Mouse (Mus musculus) liver (tissue): ENCODE results near the gene Itsn1.

ENCODE experiments used
- DNase-seq: peaks from one replicate; pipeline ENCODE4 v3.0.0-alpha.2; 2020; ENCODE audit warnings: mixed read lengths

Itsn1 gene

DNA sequence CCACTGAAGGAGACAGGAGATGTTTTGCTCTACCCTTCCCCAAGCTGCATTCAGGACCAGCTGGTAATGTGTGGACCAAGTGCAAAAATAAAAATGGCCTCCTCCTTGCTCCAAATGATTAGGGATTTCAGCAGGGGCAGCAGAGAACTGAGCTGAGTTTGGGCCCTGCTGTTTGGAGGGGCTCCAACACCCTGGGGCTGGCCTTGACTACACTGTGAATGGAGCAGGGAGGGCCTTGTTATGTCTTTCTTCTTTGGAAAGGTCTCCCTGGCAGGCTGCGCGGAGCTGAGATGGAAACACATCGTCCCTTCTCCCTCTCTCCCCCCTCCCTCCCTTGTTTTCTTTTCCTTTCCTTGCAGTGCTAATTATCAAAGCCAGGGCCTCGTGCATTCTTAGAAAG lies 189.4 kb downstream of the Itsn1 start:
- no peak for DNase-seq

GRCm38 (mm10) chr16:91919056-91919455 lies 190.0 kb downstream of the Itsn1 start:
- DNase-seq: no peak

- no peak for DNase-seq
Observed at GRCm38 (mm10) chr16:91921340-91921739, 192.3 kb downstream of the Itsn1 start.

GRCm38 (mm10) chr16:91922939-91923338 lies 193.9 kb downstream of the Itsn1 start:
- DNase-seq: no peak

DNA sequence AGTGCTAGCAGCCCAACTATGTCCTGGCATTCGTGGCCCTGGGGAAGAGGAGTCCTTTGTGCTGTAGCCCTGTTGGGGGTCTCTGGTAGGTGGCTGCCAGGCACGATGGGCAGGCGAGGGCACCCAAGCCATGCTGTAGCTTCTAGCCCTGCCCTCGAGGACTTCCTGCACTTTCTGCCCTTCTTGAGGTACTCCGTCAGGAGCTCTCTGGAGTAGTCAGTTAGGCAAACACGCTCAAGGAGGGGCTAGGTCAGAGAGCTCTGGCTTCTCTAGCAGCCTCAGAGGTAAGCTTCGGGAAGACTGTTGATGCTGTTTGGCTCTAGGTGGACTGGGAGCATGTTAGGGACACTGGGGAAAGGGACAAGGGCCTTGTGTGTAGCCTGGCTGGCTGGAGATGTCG lies 195.3 kb downstream of the Itsn1 start:
- DNase-seq: no peak

GRCm38 (mm10) chr16:91927911-91928630 lies 199.0 kb downstream of the Itsn1 start:
- no peak for DNase-seq

DNA sequence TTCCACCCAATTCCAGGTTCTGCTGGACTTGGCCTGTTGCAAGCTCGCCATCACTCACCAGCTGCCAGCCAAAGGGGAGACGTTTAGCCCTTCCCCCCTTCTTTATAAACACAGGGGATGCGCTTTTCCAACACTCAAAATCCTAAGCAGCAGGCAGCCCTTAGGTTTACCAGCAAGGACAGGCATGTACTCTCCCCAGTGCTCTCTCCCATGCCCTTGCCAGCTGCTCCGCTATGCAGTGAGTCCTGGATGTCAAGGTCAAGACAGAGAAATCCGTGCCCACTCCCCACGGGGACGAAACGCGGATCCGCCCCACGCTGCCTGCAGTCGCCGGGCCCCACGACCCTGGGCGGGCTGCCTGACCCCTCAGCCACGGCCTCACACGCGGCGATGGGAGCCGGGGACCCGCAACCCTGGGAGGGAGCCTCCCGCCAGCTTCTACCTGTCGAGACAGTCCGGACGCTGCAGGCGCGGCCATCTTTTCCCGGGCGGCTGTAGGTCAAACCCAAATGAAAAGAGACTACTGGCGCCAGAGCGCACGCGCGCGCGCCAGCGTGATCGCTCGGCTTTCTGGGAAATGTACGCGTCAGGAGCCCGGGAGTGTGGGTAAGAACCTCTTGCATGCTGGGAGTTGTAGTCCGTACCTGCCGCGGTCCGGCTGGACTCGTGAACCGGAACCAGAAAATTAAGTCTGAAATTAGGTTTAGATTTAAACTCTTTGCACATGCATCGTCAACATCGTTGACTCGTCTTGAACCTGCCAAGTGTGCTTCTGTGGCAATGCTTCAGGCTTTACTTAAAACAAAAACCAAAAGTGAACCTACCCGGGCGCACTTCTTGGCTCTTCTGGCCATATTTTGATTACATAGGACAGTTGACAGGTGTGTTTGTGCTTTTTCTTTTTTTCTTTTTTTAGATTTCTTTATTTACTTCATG lies 202.3 kb downstream of the Itsn1 start:
- DNase-seq: peak; percentile 94

DNA sequence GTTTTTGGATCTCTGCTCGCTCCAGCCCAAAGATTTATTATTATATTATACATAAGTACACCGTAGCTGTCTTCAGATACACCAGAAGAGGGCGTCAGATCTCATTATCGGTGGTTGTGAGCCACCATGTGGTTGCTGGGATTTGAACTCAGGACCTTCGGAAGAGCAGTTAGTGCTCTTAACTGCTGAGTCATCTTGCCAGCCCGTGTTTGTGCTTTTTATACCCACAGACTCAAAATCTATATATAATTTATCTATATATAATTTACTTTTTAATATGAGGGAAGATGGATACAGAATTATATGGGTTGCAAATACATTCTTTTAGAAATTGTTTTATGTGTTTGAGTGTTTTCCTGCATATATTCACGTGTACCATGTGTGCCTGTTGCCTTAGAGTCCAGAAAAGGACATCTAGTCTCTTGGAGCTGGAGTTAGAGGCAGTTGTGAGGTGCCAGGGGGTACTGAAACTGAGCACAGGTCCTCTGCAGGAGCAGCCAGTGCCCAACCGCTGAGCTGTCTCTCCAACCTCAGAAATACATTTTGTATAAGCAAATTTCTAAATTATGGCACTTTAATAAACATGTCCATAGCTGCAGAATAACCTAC lies 203.1 kb downstream of the Itsn1 start:
- DNase-seq: no peak

GRCm38 (mm10) chr16:91932843-91933518 lies 203.9 kb downstream of the Itsn1 start:
- DNase-seq: peak; percentile 40

- DNase-seq: peak; percentile 62
Observed at GRCm38 (mm10) chr16:91935108-91935507, 206.0 kb downstream of the Itsn1 start.

DNA sequence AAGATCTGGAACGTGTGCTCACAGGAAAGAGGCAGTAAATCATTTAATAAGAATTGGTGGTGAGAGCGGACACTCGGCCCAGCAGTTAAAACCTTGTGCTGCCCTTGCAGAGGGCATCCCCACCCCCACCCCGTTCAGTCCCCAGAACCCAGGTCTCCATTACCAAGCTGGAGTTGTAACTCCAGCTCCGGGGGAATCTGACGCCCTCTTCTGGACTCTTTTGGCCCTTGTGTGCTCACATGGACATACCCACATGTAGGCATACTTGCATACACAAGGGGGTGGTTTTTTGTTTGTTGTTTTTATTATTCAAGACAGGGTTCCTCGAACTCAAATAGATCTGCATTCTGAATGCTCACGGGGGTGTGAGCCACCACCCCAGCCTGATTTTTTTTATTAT lies 206.6 kb downstream of the Itsn1 start:
- no peak for DNase-seq

DNA sequence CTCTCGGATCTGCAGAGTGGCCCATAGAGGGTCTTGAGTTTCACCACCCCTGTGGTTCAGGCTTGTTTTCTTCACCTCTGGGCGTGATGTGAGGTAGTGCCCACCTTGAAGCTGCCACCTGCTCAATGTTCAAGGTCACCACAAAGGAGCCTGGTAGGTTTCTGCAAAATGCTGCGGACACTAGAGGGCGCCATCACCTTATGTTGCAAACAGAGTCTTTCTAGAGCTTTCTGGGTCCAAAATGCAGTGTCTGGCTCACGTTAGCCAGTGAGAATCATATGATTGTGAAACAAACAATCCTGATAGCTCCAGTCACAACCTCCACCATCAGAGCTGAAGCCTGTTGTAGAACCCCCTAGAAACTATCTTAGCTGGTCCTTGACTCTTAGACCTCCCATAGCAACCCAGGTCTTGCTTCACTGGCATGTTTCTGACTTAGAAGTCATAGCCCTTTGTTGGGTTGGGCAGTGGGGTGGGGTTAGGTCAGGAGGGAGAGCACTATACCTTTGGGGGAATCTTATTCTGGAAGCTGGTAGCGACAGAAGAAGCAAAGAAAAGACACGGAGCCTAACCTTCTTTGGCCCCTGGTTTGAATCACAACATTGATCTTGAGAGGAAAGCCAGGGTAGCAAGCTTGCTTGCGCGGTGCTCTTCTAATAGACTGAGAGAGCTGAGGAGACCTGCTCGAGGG lies 207.4 kb downstream of the Itsn1 start:
- peak; percentile 86 for DNase-seq

DNA sequence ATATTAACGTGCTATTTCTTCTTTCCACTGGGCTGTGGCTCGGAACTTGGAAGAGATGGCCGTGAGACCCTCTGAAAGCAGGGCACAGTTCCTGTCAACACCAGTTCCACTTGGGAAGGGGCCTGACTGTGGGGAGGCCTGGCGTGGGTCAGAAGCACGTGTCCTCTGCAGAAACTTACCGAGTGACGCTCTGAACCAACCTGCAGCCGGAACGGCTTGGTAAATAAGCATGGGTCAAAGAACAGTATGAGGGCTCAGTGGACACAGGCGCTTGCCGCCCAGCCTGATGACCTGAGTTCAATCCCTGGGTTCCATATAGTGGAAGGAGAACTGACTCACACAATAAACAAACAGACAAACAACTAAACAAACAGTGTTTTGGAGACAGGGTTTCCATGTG lies 208.2 kb downstream of the Itsn1 start:
- no peak for DNase-seq

DNA sequence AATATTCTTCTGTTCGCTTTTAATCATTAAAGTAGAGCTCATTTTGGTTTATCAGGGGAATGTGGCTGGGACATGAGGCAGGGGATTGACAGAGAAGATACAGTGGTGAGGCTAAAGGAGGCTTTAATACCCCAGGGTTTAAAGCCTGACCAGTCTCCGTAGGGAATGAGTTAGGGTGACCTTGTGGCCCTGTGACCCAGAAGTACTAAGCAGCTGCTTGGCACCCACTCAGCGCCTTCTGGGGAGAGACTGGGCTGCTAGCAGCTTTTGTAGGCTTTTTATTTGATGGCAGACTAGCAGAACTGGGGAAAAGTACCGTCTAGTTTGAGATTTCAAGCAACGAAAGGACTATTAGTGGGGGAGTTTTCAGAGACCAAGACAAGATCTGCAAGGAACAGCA lies 209.1 kb downstream of the Itsn1 start:
- DNase-seq: no peak

GRCm38 (mm10) chr16:91940726-91941125 lies 211.6 kb downstream of the Itsn1 start:
- DNase-seq: no peak

DNA sequence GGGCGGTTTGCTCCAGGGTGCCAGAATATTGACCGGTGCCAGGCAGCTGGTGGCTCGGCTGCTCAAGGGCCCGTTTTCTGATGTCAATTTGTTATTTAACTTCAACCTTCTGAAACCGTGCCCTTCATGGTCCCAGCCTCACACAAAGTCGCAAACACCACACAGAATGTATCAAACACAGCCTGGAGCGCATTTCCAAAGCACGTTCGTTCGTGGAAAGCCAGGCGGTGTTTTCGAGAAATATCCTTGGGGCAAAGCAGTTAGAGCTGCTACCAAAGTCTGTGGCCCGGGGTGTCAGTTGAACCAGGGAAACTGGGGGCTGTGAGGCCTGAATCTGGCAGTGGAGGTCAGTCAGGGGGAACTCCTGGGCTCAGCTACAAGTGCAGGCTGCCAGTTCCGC lies 213.1 kb downstream of the Itsn1 start:
- DNase-seq: no peak

DNA sequence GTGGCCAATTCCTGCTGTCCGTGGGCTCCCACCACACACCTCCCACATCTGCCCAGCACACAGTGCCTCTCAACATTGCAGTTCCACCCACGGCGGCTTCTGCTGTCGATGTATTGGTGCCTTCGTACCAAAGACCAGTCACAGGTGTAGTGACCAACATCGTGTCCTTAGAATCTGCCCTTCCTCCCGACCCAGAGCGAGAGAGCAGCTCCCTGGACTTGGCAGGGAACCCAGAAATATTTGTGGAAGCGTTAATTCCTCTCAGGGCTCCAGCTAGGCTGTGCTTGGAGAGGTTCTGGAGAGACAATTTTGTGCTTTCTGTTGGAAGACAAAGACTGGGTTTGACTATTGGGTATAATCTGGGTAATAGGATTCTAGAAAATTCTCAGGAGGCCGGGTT lies 217.2 kb downstream of the Itsn1 start:
- no peak for DNase-seq

DNA sequence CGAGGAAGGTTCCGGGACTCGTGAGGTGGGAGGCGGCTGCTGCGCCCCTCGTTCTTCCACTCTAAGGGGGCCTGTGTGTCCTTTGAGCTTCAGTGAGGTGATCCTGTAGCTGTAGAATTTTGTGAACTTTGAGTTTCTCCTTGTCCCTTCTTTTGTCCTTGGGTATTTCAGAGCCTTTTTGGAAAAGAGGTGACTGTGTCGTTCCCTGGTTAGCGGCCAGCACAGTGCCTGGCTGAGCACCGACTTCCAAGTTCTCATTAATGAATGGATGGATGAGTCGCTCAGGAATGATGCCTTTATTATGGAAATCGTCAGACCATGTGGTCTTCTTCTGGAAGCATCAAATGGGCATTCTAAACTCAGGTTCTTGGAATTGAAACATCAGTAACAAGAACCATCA lies 218.0 kb downstream of the Itsn1 start:
- no peak for DNase-seq

DNA sequence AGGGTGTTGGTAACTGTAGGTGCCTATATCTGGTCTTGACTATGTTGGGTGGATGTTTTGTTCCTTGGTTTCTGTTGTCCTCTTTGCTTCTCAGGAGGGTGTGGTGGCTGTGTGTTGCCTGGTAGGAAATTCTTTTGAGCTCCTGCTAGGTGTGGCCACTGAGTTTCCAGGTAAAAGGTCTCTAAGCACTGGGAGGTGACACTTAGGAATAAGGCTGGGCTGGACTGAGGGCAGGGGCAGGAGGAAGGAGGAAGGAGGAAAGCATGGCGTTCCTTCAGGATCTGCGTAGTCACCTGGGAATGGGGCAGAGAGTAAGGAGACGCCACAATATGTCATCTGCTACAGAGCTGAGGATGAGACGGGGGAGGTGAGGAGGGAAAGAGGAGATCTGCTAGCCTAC lies 224.9 kb downstream of the Itsn1 start:
- no peak for DNase-seq

- DNase-seq: no peak
Observed at GRCm38 (mm10) chr16:91954766-91955165, 225.7 kb downstream of the Itsn1 start.

- DNase-seq: no peak
Observed at GRCm38 (mm10) chr16:91962204-91962893, 233.3 kb downstream of the Itsn1 start.
